Mouse (Mus musculus): ENCODE measurements at regions not wholly inside any gene's neighbourhood (a gene's known extent, or its start where the extent isn't known, plus 50 kb on each side); places are given as distances from the start of the nearest gene placed in this dataset.

DNA sequence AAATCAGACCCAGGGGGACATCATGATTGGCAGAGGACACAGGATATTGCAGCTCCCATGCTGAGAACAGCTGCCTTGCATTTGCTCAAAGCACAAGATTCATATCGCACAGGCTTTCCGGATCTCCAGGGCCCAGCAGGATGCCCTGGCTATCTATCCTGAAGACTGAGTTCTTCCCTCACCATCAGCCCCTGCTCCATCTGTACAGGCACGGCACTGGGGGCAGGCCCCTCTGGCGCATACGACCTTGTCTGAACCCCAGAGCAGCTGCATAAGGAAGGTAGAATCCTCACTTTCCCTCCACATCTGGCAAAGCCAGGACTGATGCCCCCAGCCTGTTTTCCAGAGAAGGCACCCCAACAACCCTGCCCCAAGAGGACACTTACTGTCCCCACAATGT lies 266.8 kb downstream of the Tns1 start:
- DNase-seq (ENCODE audit: low read depth, low spot score): no peak

- DNase-seq (ENCODE audit: low read depth, low spot score): no peak
Measured at GRCm38 (mm10) chr1:73856811-73857210, 267.4 kb downstream of the Tns1 start.

DNA sequence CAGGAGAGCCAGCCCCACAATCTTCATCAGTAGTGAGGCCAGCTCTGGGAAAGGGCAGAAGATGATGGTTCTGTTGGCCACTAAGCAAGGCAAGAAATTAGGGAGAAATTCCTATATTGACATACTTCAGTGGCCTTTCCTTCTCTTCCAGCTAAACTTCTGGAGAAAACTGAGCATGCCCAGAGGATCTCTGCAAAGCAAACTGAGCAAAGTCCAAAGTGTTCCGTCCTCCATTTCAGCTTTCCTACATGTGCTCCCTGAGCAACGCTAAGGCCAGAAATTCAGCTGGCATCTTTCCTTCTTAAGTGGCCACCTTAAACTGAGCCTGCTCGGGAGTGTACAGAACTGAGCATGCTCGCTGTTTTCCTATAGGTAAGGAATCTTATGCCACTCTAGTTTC lies 268.9 kb downstream of the Tns1 start:
- no peak for DNase-seq (ENCODE audit: low read depth, low spot score)

- no peak for DNase-seq (ENCODE audit: low read depth, low spot score)
Measured at GRCm38 (mm10) chr1:73853851-73854250, 270.4 kb downstream of the Tns1 start.

GRCm38 (mm10) chr1:73850173-73851014 lies 273.9 kb downstream of the Tns1 start:
- no peak for DNase-seq (ENCODE audit: low read depth, low spot score)

GRCm38 (mm10) chr1:73848370-73848769 lies 275.9 kb downstream of the Tns1 start:
- DNase-seq (ENCODE audit: low read depth, low spot score): no peak

DNA sequence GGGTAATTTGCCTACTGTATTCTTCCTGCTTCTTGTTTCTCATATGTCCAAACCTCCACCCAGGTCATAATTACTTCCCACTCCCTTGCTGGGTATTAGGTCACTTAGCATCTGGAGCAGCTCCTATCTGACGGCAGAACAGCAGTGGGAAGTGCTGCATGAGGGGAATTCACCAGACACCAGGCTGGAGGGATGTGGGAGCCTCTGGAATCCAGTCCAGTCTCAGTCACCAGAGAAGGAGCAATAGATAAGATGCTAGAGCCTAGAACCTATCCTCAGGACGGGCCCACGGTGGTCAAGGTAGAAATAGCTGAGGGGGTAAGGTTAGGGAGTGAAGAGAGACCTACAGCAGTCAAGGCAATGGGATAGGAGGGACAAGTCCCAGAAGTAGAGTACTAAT lies 277.1 kb downstream of the Tns1 start:
- no peak for DNase-seq (ENCODE audit: low read depth, low spot score)

GRCm38 (mm10) chr1:73845115-73845514 lies 279.1 kb downstream of the Tns1 start:
- no peak for DNase-seq (ENCODE audit: low read depth, low spot score)

DNA sequence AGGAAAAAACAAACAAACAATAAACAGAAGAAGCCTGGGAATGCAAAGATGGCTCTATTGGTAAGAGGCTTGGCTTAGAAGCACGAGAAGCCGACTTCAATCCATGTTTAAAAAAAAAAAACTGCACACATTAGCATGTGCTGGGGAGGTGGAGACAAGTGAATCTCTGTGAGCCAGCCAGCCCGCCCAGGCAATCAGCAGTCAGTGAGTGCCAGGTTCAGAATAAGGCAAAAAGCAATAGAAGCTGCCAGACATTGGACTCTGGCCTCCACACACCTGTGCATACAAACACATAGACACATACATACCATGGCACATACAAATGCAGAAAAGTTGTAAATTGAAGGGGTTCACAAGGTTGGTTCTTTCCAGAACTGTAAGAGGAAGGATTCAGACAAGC lies 279.7 kb downstream of the Tns1 start:
- DNase-seq (ENCODE audit: low read depth, low spot score): no peak

DNA sequence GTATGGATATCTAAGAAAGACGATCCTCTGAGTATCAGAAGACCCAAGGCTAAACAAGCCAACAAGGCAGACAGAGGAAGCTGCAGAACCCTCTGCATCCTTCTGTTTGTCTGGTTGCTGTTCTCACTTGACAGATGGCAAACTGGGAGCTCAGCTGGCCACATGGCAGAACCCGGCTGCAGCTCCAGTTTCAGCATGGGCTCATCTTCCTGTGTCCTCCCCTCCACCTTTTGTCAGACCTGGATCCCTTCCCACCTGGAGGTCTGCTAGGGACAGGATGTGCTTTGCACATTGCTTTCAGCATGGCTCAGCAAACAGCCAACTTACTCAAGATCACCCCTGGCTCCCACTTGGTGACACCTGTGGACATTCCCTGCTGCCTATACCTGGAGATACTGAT lies 284.9 kb downstream of the Tns1 start:
- no peak for DNase-seq (ENCODE audit: low read depth, low spot score)

DNA sequence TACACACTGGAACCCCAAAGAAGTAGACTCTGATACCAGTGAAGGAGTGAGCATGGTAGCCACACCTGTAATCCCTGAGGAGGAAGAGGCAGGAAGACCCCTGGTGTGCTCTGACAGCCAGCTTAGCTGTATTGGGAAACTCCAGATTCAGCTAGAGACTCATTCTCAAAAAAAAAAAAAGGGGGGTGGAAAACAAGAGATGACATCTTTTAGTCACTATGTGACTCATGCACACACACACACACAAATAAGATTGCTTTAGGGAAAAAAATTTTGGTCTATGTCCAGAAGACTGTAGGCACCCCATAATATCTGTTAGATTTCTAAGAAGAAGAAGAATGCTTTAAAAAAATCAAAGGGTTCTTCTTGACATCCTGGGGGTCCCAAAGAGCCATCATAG lies 287.6 kb downstream of the Tns1 start:
- no peak for DNase-seq (ENCODE audit: low read depth, low spot score)

GRCm38 (mm10) chr1:73834566-73834965 lies 289.7 kb downstream of the Tns1 start:
- no peak for DNase-seq (ENCODE audit: low read depth, low spot score)

DNA sequence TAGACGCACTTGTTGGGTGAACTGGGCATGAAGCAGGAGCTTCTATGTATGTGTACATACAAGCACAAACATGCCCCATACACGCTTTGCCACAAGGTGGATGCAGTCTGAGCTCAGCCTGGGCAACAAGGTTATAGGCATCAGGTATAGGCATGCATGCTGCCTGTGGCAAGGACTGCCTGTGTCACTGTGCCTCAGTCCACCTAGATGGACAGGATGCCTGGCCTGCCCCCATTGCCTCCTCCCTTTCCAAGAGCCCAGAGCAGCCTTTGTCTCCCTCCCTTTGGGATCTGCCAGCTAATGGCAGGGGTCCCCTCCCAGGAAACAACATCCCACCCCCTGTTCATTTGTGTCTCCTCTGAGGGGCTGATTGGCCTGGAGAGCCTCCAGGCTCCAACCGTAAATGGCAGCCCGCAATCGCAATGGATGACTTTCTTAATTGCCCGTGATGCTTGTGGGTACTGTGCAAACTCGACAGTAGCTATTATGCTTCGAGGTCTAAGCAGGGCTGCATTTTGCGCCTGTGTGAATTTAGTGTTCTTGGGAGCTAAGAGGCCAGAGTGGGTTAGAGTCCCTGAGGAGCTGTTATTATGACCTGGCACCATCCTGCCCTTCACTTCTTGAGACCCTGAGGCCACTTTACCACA lies 293.6 kb downstream of the Tns1 start:
- no peak for DNase-seq (ENCODE audit: low read depth, low spot score)

DNA sequence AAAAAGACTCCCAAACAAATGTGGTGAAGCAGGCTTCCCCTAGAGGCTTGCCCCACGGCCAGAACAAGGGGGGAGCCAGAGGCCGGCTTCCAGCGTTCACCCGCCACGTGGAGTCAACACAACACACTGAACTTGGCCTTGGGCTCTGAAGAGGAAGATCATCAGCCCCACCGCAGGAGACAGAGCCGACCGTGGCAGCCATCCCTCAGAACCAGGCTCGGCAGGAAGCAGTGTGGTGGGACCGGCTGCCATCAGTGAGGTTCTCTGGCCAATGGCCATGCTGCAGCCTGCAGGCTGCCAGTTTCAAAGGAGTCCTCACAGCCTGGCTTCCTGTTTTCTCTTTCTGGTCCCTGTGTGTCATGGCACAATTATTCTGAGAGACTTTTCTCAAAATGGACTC lies 295.3 kb downstream of the Tns1 start:
- DNase-seq (ENCODE audit: low read depth, low spot score): no peak

DNA sequence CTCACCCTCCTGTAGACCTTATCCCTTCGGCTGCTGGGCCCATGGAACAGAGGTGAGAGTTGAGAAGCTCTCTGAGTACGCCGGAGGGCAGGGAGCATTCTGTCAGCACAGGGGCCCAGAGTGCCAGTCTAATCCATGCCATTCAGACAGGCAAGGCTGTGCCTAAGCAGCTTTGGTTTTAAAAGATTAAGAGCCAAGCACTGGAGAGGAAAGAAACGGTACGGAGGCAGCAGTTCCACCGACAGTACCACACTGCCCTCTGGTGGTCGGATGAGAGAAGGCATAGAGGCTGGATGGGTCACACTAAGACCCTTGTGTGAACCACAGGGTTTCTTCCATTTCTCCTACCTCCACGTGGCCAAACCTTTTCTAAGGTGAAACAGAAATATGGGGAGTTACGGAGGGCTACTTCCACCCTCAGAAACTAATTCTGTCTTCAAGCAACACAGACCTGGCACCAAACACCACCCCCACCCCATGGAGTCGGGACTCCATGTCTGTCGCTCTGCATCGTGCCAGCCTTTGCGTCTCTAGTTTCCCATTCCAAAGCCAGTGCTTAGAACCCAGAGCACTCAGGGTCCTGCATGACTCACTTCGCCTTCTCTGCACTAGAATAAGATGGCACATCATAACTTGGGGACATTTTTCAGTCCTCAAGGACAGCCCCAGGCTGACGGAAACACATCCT lies 297.9 kb downstream of the Tns1 start:
- DNase-seq (ENCODE audit: low read depth, low spot score): peak; percentile 72

GRCm38 (mm10) chr1:73824406-73825184 lies 299.7 kb downstream of the Tns1 start:
- DNase-seq (ENCODE audit: low read depth, low spot score): no peak

GRCm38 (mm10) chr1:73823726-73824125 lies 300.5 kb downstream of the Tns1 start:
- no peak for DNase-seq (ENCODE audit: low read depth, low spot score)

- DNase-seq (ENCODE audit: low read depth, low spot score): no peak
Measured at GRCm38 (mm10) chr1:73822616-73823015, 301.6 kb downstream of the Tns1 start.

DNA sequence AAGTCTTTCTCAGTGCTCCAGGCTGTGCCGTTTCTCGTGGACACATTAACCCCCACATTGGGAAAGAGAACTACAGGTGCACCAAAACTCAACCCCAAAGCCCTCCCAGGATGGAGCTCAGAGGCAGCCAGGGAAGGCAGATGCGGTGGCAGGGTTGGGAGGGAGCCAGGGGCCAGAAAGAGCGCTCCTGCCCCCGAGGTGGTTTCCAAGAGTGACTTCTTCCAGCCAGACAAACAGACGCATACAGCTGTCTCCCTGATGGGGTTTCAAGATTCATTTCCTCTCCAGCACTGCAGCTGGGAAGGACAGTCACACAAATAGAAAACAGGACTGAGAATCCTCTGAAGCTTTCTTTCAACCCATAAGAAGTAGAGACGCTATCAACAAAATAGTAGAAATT lies 303.5 kb downstream of the Tns1 start:
- DNase-seq (ENCODE audit: low read depth, low spot score): no peak

DNA sequence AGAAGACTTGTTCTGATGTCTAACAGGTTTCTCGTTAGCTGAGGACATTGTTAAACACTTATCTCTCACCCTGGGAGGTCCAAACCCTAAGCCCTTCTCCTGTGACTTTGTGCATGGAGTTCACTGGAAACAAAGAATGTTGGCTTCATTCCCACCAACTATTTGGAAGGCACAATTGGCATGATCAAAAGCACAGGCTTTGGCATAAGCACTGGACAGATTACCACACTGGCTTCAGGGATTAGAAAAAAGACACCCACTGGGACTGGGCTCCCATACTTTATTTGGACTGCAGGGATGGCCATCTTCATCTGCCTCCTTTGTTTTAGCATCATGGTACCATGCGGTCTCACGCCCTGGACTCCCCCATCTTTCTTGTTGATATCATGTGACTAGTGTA lies 317.0 kb downstream of the Tns1 start:
- DNase-seq (ENCODE audit: low read depth, low spot score): no peak

- DNase-seq (ENCODE audit: low read depth, low spot score): peak; percentile 13
Measured at GRCm38 (mm10) chr1:73805156-73805555, 319.1 kb downstream of the Tns1 start.

- no peak for DNase-seq (ENCODE audit: low read depth, low spot score)
Measured at GRCm38 (mm10) chr1:73799996-73800395, 324.3 kb downstream of the Tns1 start.
